Mouse (Mus musculus) adrenal gland (tissue): ENCODE measurements at regions not wholly inside any gene's neighbourhood (a gene's known extent, or its start where the extent isn't known, plus 50 kb on each side); places are given as distances from the start of the nearest gene placed in this dataset.

ENCODE experiments used
- intact Hi-C: fragments of 180-260 bp; cut with DNase I; formaldehyde crosslinking; loops from one replicate; pipeline ENCODE4 v1.15.1; 2025

- intact Hi-C loops, result no loop called here
Measured at GRCm38 (mm10) chr8:34392208-34392980, 280.9 kb upstream of the Gm10131 start.

DNA sequence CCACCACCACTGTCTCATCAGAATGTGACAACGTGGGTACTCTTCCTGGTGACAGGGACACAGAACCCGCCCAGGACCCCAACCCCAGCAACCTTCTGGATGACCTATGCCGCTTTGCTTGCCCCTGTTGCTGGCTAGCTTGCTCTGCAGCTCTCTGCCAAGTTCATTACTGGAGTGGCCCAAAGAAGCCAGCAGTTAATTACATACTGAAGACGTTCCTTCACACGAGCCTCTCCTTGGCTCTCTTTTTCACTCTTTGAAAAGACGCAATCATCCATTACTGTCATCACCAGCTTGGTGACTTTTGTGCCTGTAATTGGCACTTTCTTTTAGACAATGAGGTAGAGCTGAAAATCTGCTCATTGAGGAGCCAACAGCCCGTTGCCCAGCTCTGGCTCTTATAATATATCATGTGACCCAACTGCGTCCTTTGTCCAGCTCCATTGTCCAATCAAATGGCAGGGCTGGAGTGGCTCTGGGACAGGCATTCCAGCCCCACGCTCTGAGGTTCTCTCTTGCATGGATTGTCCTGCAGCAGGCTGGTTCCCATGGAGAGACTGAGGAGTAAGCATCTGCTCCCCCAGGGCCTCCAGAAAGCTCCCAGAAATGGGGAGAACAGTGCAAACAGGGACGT is 274.4 kb upstream of the Gm10131 start:
- intact Hi-C loops, result no loop called here

GRCm38 (mm10) chr8:34380615-34381014 is 269.1 kb upstream of the Gm10131 start:
- intact Hi-C loops, result no loop called here

DNA sequence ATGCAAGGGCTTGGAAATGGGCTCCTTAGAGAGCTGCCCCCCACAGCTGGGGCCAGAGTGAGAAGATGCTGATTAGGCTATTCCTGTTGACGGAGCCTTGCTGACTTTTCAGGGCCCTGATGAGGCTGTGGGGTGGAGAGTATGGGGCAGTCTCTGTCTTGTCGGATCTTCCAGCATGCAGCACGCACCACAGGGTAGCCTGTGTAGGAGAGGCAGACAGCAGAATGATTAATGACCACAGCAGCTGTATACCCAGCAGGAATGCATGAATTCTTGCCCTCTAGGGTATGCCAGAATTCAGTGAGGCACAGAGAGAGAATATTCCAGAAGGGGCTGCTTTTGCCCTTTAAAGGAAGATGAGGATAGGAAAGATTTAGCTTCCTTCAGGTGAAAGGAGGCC is 265.6 kb upstream of the Gm10131 start:
- intact Hi-C loops, result no loop called here

DNA sequence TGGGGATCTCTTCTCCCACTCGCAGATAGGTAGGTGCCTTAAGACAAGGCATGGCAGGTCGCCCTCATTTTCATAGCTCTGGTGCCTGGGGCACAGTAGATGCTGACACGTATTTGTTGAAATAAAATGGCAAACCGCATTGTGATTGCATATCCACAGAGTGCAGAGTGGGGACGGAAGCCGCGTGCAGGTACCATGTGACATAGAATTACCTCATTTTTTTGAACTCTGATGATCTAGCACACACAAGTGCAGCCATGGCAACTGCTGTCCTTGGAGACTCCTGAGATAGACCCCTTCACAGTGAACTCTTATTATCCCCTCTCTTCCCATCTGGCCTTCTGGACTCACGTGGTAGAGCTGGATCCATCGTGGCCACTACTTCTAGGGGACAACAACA is 262.7 kb upstream of the Gm10131 start:
- intact Hi-C loops, result no loop called here

GRCm38 (mm10) chr8:34372666-34372980 is 261.1 kb upstream of the Gm10131 start:
- intact Hi-C loops, result no loop called here

- intact Hi-C loops, result no loop called here
Measured at GRCm38 (mm10) chr8:34371973-34372665, 260.6 kb upstream of the Gm10131 start.

GRCm38 (mm10) chr8:34371391-34371790 is 259.9 kb upstream of the Gm10131 start:
- intact Hi-C loops, result no loop called here

GRCm38 (mm10) chr8:34368556-34368955 is 257.0 kb upstream of the Gm10131 start:
- intact Hi-C loops, result no loop called here

GRCm38 (mm10) chr8:34364446-34365035 is 253.0 kb upstream of the Gm10131 start:
- intact Hi-C loops, result no loop called here

GRCm38 (mm10) chr8:34363679-34364078 is 252.1 kb upstream of the Gm10131 start:
- intact Hi-C loops, result no loop called here

- intact Hi-C loops, result no loop called here
Measured at GRCm38 (mm10) chr8:34363131-34363530, 251.6 kb upstream of the Gm10131 start.

GRCm38 (mm10) chr8:34361377-34361776 is 249.8 kb upstream of the Gm10131 start:
- intact Hi-C loops, result no loop called here

GRCm38 (mm10) chr8:34359776-34360175 is 248.2 kb upstream of the Gm10131 start:
- intact Hi-C loops, result no loop called here

DNA sequence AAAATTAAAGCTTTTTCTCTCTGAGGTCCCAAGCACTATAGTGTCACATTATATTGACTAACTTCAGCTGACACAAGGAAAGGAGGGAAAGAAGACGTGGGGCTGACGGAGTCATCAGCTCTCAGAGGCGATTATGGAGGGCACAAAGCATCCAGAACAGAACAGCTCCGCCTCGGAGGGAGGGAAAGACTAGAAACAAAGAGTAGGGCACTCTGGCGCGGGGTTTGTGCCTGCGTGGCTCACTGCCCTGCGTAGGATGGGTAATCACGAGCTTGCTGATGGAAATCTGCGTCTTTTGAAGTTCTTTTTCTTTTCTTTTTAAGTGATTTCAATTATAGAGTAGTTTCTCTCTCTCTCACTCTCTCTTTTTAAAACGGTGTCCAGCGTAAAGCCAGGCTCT is 243.5 kb upstream of the Gm10131 start:
- intact Hi-C loops, result no loop called here

GRCm38 (mm10) chr8:34353140-34353855 is 241.8 kb upstream of the Gm10131 start:
- intact Hi-C loops, result no loop called here

- intact Hi-C loops, result no loop called here
Measured at GRCm38 (mm10) chr8:34334851-34335250, 223.3 kb upstream of the Gm10131 start.

- intact Hi-C loops, result no loop called here
Measured at GRCm38 (mm10) chr8:34331673-34332072, 220.1 kb upstream of the Gm10131 start.

- intact Hi-C loops, result no loop called here
Measured at GRCm38 (mm10) chr8:34326614-34326965, 215.1 kb upstream of the Gm10131 start.

GRCm38 (mm10) chr8:34325841-34326613 is 214.5 kb upstream of the Gm10131 start:
- intact Hi-C loops, result no loop called here

DNA sequence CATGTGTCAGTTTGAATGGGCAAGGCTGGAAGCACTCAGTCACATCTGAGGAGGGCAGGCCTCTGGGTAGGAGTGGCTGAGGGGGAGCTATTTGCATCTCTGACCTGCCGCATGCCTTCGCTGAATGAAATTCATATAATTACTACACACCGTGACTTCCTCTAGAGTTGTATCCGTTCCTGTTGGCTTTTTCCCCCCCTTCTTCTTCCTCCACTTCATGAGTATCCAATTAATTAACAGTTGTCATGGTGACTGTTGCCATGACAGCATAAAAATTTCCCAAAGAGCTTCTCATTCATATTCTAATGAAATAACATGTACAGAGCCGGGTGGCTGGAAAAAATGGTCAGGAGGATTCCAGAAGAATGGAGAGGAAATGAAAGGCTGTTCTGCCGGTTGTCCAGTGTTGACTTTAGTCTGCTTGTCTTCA is 208.6 kb upstream of the Gm10131 start:
- intact Hi-C loops, result no loop called here
